Mouse (Mus musculus): ENCODE results near the gene Acyp1. TPM values are rescaled to one million over a fixed set of nuclear protein-coding genes. Genes with fewer than 3 reads are reported as not detected.

The Acyp1 gene
- polyA plus RNA-seq, 2 experiments, result 27.1 to 68.5 TPM

GRCm38 (mm10) chr12:85271132-85271842, 17.0 kb downstream of the Acyp1 start:
- no peak overlapping the region; the same call in 1 of the 2 replicates for H3K27ac ChIP-seq
- no peaks in the 10 kb centered on the region for H3K9me3 ChIP-seq (ENCODE audit: control insufficient read depth, low read length)
- peaks cover 9 to 10% of the 10 kb centered on the region in 2 experiments; a peak in 3 of 4 replicates for H3K4me1 ChIP-seq (replicated peaks; ENCODE audit: control insufficient read depth in 2 of 2, insufficient read depth in 2 of 2, low read length in 1 of 2)
- 58% methylated on average over 7 of the region's 7 CpGs for WGBS (ENCODE audit: insufficient replicate concordance)
- no peak overlapping the region for H3K4me3 ChIP-seq (ENCODE audit: insufficient read depth in 1 of 2, low read depth in 2 of 2, low read length in 2 of 2)
- no peak for ATAC-seq (ENCODE audit: insufficient read depth)
- no peak overlapping the region for H3K9ac ChIP-seq (replicated peaks)
- TF ChIP-seq EP300 (IDR thresholded peaks at IDR 0.05; ENCODE audit: low read depth), result no peak
- peak; percentile 32; the same call in 1 of the 2 replicates for TF ChIP-seq CTCF (IDR thresholded peaks at IDR 0.05; ENCODE audit: low read depth)
- peaks cover 8% of the 10 kb centered on the region for H3K36me3 ChIP-seq (replicated peaks; ENCODE audit: control insufficient read depth, insufficient read depth, low read depth)
- H3K27me3 ChIP-seq (ENCODE audit: control insufficient read depth, insufficient read depth, low read length), result no peaks in the 10 kb centered on the region
- no peak for DNase-seq (ENCODE audit: low read depth in 3 of 3, low spot score in 3 of 3)
- peak overlapping the region; percentile 83; the same call in 1 of the 2 replicates for H3K4me2 ChIP-seq (ENCODE audit: low read depth)

- Histone ChIP-seq H3K4me3 (ENCODE audit: insufficient read depth in 1 of 2, low read depth in 2 of 2, low read length in 2 of 2) (peak within 1 kb of the TSS; percentile 72 to 85), H3K27ac (peak within 1 kb of the TSS; percentile 26), H3K4me2 (ENCODE audit: low read depth) (peak within 1 kb of the TSS; percentile 83), H3K36me3 (replicated peaks; ENCODE audit: control insufficient read depth, insufficient read depth, low read depth) (peaks cover 5% of the 10 kb centered on the region), H3K4me1 (replicated peaks; ENCODE audit: control insufficient read depth in 2 of 2, insufficient read depth in 2 of 2, low read length in 1 of 2) (peaks cover 9 to 10% of the 10 kb centered on the region in 2 experiments; a peak in 3 of 4 replicates), H3K27me3 (ENCODE audit: control insufficient read depth, insufficient read depth, low read length) (no peaks in the 10 kb centered on the region), H3K9me3 (ENCODE audit: control insufficient read depth, low read length) (no peaks in the 10 kb centered on the region), H3K9ac (replicated peaks) (peak within 1 kb of the TSS; percentile 65)
- ATAC-seq (ENCODE audit: insufficient read depth) (peak; percentile 87), DNase-seq (ENCODE audit: low read depth in 3 of 3, low spot score in 3 of 3) (peak; percentile 66 to 69 (median 68))
- TF ChIP-seq CTCF (IDR thresholded peaks at IDR 0.05; ENCODE audit: low read depth) (peak; percentile 81), EP300 (IDR thresholded peaks at IDR 0.05; ENCODE audit: low read depth) (no peak)
- WGBS (ENCODE audit: insufficient replicate concordance), result 2% methylated on average over 35 of the region's 35 CpGs
Measured at GRCm38 (mm10) chr12:85270319-85270718, 17.9 kb downstream of the Acyp1 start, which contains the start of gene Mlh3. TSS of gene Mlh3 (minus strand) at chr12:85270599.

- peak overlapping the region; percentile 65 for H3K9ac ChIP-seq (replicated peaks)
- peaks cover under 1% of the 10 kb centered on the region for H3K36me3 ChIP-seq (replicated peaks; ENCODE audit: control insufficient read depth, insufficient read depth, low read depth)
- no peaks in the 10 kb centered on the region for H3K9me3 ChIP-seq (ENCODE audit: control insufficient read depth, low read length)
- H3K27me3 ChIP-seq (ENCODE audit: control insufficient read depth, insufficient read depth, low read length), result no peaks in the 10 kb centered on the region
- H3K4me1 ChIP-seq (replicated peaks; ENCODE audit: control insufficient read depth in 2 of 2, insufficient read depth in 2 of 2, low read length in 1 of 2), result peaks cover 9 to 10% of the 10 kb centered on the region in 2 experiments; a peak in 3 of 4 replicates
- H3K4me3 ChIP-seq (ENCODE audit: insufficient read depth in 1 of 2, low read depth in 2 of 2, low read length in 2 of 2), result peak overlapping the region; percentile 72 to 85
- DNase-seq (ENCODE audit: low read depth in 3 of 3, low spot score in 3 of 3) (no peak), ATAC-seq (ENCODE audit: insufficient read depth) (no peak)
- TF ChIP-seq EP300 (IDR thresholded peaks at IDR 0.05; ENCODE audit: low read depth), result no peak
- TF ChIP-seq CTCF (IDR thresholded peaks at IDR 0.05; ENCODE audit: low read depth), result no peak
- no peak overlapping the region; the same call in 1 of the 2 replicates for H3K27ac ChIP-seq
- 50% methylated on average over 3 of the region's 3 CpGs for WGBS (ENCODE audit: insufficient replicate concordance)
- peak overlapping the region; percentile 83 for H3K4me2 ChIP-seq (ENCODE audit: low read depth)
Measured at GRCm38 (mm10) chr12:85269821-85270220, 18.4 kb downstream of the Acyp1 start.

- Histone ChIP-seq H3K9me3 (ENCODE audit: control insufficient read depth, low read length) (no peaks in the 10 kb centered on the region), H3K4me3 (ENCODE audit: insufficient read depth in 1 of 2, low read depth in 2 of 2, low read length in 2 of 2) (no peak overlapping the region), H3K4me2 (ENCODE audit: low read depth) (no peak overlapping the region), H3K27ac (no peak overlapping the region), H3K27me3 (ENCODE audit: control insufficient read depth, insufficient read depth, low read length) (no peaks in the 10 kb centered on the region), H3K4me1 (replicated peaks; ENCODE audit: control insufficient read depth in 2 of 2, insufficient read depth in 2 of 2, low read length in 1 of 2) (peaks cover 2 to 4% of the 10 kb centered on the region in 2 experiments; a peak in 2 of 4 replicates), H3K36me3 (replicated peaks; ENCODE audit: control insufficient read depth, insufficient read depth, low read depth) (no peaks in the 10 kb centered on the region; the same call in 1 of the 2 replicates), H3K9ac (replicated peaks) (no peak overlapping the region)
- ATAC-seq (ENCODE audit: insufficient read depth) (no peak), DNase-seq (ENCODE audit: low read depth in 3 of 3, low spot score in 3 of 3) (no peak)
- TF ChIP-seq CTCF (IDR thresholded peaks at IDR 0.05; ENCODE audit: low read depth), result no peak
- no peak for TF ChIP-seq EP300 (IDR thresholded peaks at IDR 0.05; ENCODE audit: low read depth)
- WGBS (ENCODE audit: insufficient replicate concordance), result 68% methylated on average over 3 of the region's 3 CpGs
Measured at GRCm38 (mm10) chr12:85266248-85266647, 22.0 kb downstream of the Acyp1 start.

GRCm38 (mm10) chr12:85264940-85265339, 23.3 kb downstream of the Acyp1 start:
- no peak overlapping the region for H3K4me2 ChIP-seq (ENCODE audit: low read depth)
- ATAC-seq (ENCODE audit: insufficient read depth), result no peak
- no peaks in the 10 kb centered on the region; the same call in 1 of the 2 replicates for H3K36me3 ChIP-seq (replicated peaks; ENCODE audit: control insufficient read depth, insufficient read depth, low read depth)
- no peak overlapping the region for H3K4me3 ChIP-seq (ENCODE audit: insufficient read depth in 1 of 2, low read depth in 2 of 2, low read length in 2 of 2)
- H3K9me3 ChIP-seq (ENCODE audit: control insufficient read depth, low read length), result no peaks in the 10 kb centered on the region
- H3K27me3 ChIP-seq (ENCODE audit: control insufficient read depth, insufficient read depth, low read length), result no peaks in the 10 kb centered on the region
- WGBS (ENCODE audit: insufficient replicate concordance), result 71% methylated on average over 7 of the region's 7 CpGs
- TF ChIP-seq EP300 (IDR thresholded peaks at IDR 0.05; ENCODE audit: low read depth), result no peak
- no peak for TF ChIP-seq CTCF (IDR thresholded peaks at IDR 0.05; ENCODE audit: low read depth)
- H3K27ac ChIP-seq, result no peak overlapping the region
- no peak for DNase-seq (ENCODE audit: low read depth in 3 of 3, low spot score in 3 of 3)
- 0 out of 4 replicates have a peak, but pooled peaks cover 0 to 2% of the 10 kb centered on the region in 2 experiments for H3K4me1 ChIP-seq (replicated peaks; ENCODE audit: control insufficient read depth in 2 of 2, insufficient read depth in 2 of 2, low read length in 1 of 2)
- H3K9ac ChIP-seq (replicated peaks), result no peak overlapping the region

Data from liver, embryonic 14.5 days (tissue).